Mouse (Mus musculus) ES-E14 (cell line): ENCODE data around the gene Dkc1. TPM values are rescaled to one million over a fixed set of nuclear protein-coding genes. Genes with fewer than 3 reads are reported as not detected.

ENCODE experiments used
- DNase-seq: peaks from one replicate; pipeline ENCODE4 v3.0.0-alpha.2; 2013; ENCODE audit warnings: low read depth, low spot score
- H3K27ac ChIP-seq: 2 replicates; pipeline ENCODE4 v1.5.1; 2012; ENCODE audit warnings: low read depth, mild to moderate bottlenecking, low read length, moderate library complexity, mixed read lengths; ENCODE audit not compliant: poor library complexity, insufficient read depth, severe bottlenecking
- H3K36me3 ChIP-seq: 2 replicates; pipeline ENCODE4 v1.6.1; 2012; ENCODE audit warnings: mild to moderate bottlenecking, low read length, moderate library complexity, mixed read lengths; ENCODE audit not compliant: control insufficient read depth, poor library complexity, insufficient read depth, severe bottlenecking
- H3K4me1 ChIP-seq, 2 experiments: fragments of 150-350 bp in 1 of 2; sonication (generic) in 1 of 2; 2 replicates each; pipeline ENCODE4 v1.6.1; 2012; ENCODE audit warnings: low read length in 2 of 2, mild to moderate bottlenecking in 1 of 2, mixed read lengths in 1 of 2; ENCODE audit not compliant: control insufficient read depth in 2 of 2, insufficient read depth in 2 of 2, poor library complexity in 1 of 2
- H3K4me3 ChIP-seq, 2 experiments: fragments of 150-350 bp in 1 of 2; sonication (generic) in 1 of 2; 2 replicates each; pipeline ENCODE4 v1.5.1; 2012; ENCODE audit warnings: low read length in 2 of 2, low read depth in 1 of 2, mild to moderate bottlenecking in 1 of 2, mixed read lengths in 1 of 2; ENCODE audit not compliant: insufficient read depth in 1 of 2, poor library complexity in 1 of 2, severe bottlenecking in 1 of 2
- H3K9ac ChIP-seq: 2 replicates; pipeline ENCODE4 v1.6.1; 2012; ENCODE audit warnings: low read depth, mild to moderate bottlenecking, low read length, mixed read lengths; ENCODE audit not compliant: poor library complexity, insufficient read depth, severe bottlenecking
- H3K9me3 ChIP-seq: fragments of 150-350 bp; sonication (generic); 2 replicates; pipeline ENCODE4 v1.6.1; 2012; ENCODE audit warnings: low read depth, mild to moderate bottlenecking, low read length; ENCODE audit not compliant: control insufficient read depth, insufficient read depth
- CHD2 ChIP-seq: IDR thresholded peaks from 2 replicates; pipeline ENCODE4 v1.6.1; 2014; ENCODE audit warnings: mild to moderate bottlenecking, low read depth, low read length, inconsistent platforms
- HCFC1 ChIP-seq: IDR thresholded peaks from 2 replicates; pipeline ENCODE4 v1.6.1; 2012; ENCODE audit warnings: low read length, inconsistent platforms, borderline replicate concordance; ENCODE audit not compliant: insufficient read depth
- MAFK ChIP-seq: IDR thresholded peaks from 2 replicates; pipeline ENCODE4 v1.6.1; 2014; ENCODE audit warnings: mild to moderate bottlenecking, low read depth, low read length, inconsistent platforms; ENCODE audit not compliant: insufficient read depth
- ZC3H11A ChIP-seq: IDR thresholded peaks from 2 replicates; pipeline ENCODE4 v1.6.1; 2012; ENCODE audit warnings: low read depth, mild to moderate bottlenecking, inconsistent platforms, low read length, borderline replicate concordance
- ZNF384 ChIP-seq: IDR thresholded peaks from 2 replicates; pipeline ENCODE4 v1.6.1; 2012; ENCODE audit warnings: low read depth, low read length, inconsistent platforms
- in situ Hi-C, 2 experiments: fragments of 600-800 bp; cut with MboI; formaldehyde crosslinking; loops; one replicate each; pipeline ENCODE4 v1.15.1; 2025; ENCODE audit warnings: low sequenced_read_pairs in 2 of 2, inconsistent platforms in 1 of 2; ENCODE audit not compliant: unreplicated experiment in 2 of 2
- total RNA-seq: library from RNA; depleted of rRNA; stranded (reverse); fragments of 300-350 nt; gene quantifications from 2 replicates; pipeline ENCODE4 v1.2.3, GENCODE M21; 2012

Dkc1 gene
- total RNA-seq, 1 experiment = 190 TPM

- Histone ChIP-seq H3K4me1 (0 out of 4 replicates have a peak, but pooled peaks cover 0 to 1% of the 10 kb centered on the region in 2 experiments), H3K9ac (no peak overlapping the region), H3K9me3 (no peaks in the 10 kb centered on the region), H3K27ac (no peak overlapping the region), H3K36me3 (no peaks in the 10 kb centered on the region), H3K4me3 (no peak overlapping the region)
- DNase-seq = no peak
- in situ Hi-C loops = no loop called here
- no peak for TF ChIP-seq ZNF384
- TF ChIP-seq ZC3H11A = no peak
- no peak for TF ChIP-seq HCFC1
- TF ChIP-seq MAFK = no peak
- no peak for TF ChIP-seq CHD2
These were observed 13.3 kb upstream of the Dkc1 start for GRCm38 (mm10) chrX:75082351-75082750.

GRCm38 (mm10) chrX:75083982-75084773 lies 11.5 kb upstream of the Dkc1 start:
- no peak for DNase-seq

GRCm38 (mm10) chrX:75084774-75085508 lies 10.7 kb upstream of the Dkc1 start, which contains the start of gene Gab3:
TSS of gene Gab3 (minus strand) at chrX:75085458.
- H3K36me3 ChIP-seq = no peaks in the 10 kb centered on the region

More at GRCm38 (mm10) chrX:75083982-75084773, 11.5 kb upstream of the Dkc1 start:
- 0 out of 2 replicates have a peak overlapping the region, but pooled peaks have one; percentile 2 for H3K9ac ChIP-seq
- H3K4me1 ChIP-seq = 0 out of 4 replicates have a peak, but pooled peaks cover 0 to 1% of the 10 kb centered on the region in 2 experiments
- H3K4me3 ChIP-seq = peak overlapping the region; percentile 58 to 65; a peak in 3 of 4 replicates
- no peak overlapping the region for H3K27ac ChIP-seq
- no peak for TF ChIP-seq MAFK
- TF ChIP-seq CHD2 = no peak
- TF ChIP-seq ZC3H11A = no peak
- TF ChIP-seq ZNF384 = no peak
- no peak for TF ChIP-seq HCFC1
- H3K36me3 ChIP-seq = no peaks in the 10 kb centered on the region
- in situ Hi-C loops = no loop called here
- no peaks in the 10 kb centered on the region for H3K9me3 ChIP-seq

GRCm38 (mm10) chrX:75085654-75086053 lies 10.0 kb upstream of the Dkc1 start:
- DNase-seq = no peak
- in situ Hi-C loops = no loop called here
- no peaks in the 10 kb centered on the region for H3K9me3 ChIP-seq

More at GRCm38 (mm10) chrX:75084774-75085508, 10.7 kb upstream of the Dkc1 start, which contains the start of gene Gab3:
- Histone ChIP-seq H3K9me3 (no peaks in the 10 kb centered on the region), H3K27ac (no peak within 1 kb of the TSS), H3K9ac (0 out of 2 replicates have a peak within 1 kb of the TSS, but pooled peaks have one; percentile 2), H3K4me1 (0 out of 4 replicates have a peak, but pooled peaks cover 0 to 1% of the 10 kb centered on the region in 2 experiments), H3K4me3 (peak within 1 kb of the TSS; percentile 58 to 65; a peak in 3 of 4 replicates)
- no peak for DNase-seq
- TF ChIP-seq MAFK (no peak), ZNF384 (no peak), HCFC1 (no peak), CHD2 (no peak), ZC3H11A (no peak)
- in situ Hi-C loops = no loop called here

More at GRCm38 (mm10) chrX:75085654-75086053, 10.0 kb upstream of the Dkc1 start:
- Histone ChIP-seq H3K36me3 (no peaks in the 10 kb centered on the region), H3K4me3 (no peak overlapping the region), H3K4me1 (0 out of 4 replicates have a peak, but pooled peaks cover 0 to 1% of the 10 kb centered on the region in 2 experiments), H3K27ac (no peak overlapping the region), H3K9ac (no peak overlapping the region)
- no peak for TF ChIP-seq MAFK
- TF ChIP-seq CHD2 = no peak
- TF ChIP-seq ZC3H11A = no peak
- TF ChIP-seq ZNF384 = no peak
- no peak for TF ChIP-seq HCFC1
